Mouse (Mus musculus) layer of hippocampus, adult 8-10 months (tissue): Measurements from ENCODE around the gene Slc43a1. TPM values are rescaled to one million over a fixed set of nuclear protein-coding genes. Genes with fewer than 3 reads are reported as not detected.
"Not testable (repeated sequence)": the region's sequence is repeated elsewhere in the genome, so short reads cannot be mapped to it uniquely, and the experiment has no call there.

Experiments used
- DNase-seq, 2 experiments: peaks; one replicate each; pipeline ENCODE4 v3.0.0; 2022; ENCODE audit warnings: low spot score in 2 of 2
- total RNA-seq, 4 experiments: library from RNA; stranded (reverse); gene quantifications; 2 replicates each; pipeline ENCODE4 v1.2.4; 2022

Slc43a1 gene
- total RNA-seq, 4 experiments from 2014 or later: 0.34 to 1.3 (median 0.63) TPM; not detected in 1

- DNase-seq: peak in 1 of 2 experiments; percentile 51
Measured at GRCm38 (mm10) chr2:84893359-84893758, 54.7 kb downstream of the Slc43a1 start.

- DNase-seq: no peak
Measured at GRCm38 (mm10) chr2:84895495-84896198, 57.0 kb downstream of the Slc43a1 start.

- not testable (repeated sequence) for DNase-seq
Measured at GRCm38 (mm10) chr2:84896686-84897085, 58.0 kb downstream of the Slc43a1 start.

GRCm38 (mm10) chr2:84912722-84913121 lies 74.1 kb downstream of the Slc43a1 start:
- no peak for DNase-seq

Other genes with a start within 250 kb of the Slc43a1 start
- 10 to 100 TPM; 51.9 to 56.8 (median 53.1) TPM for gene Ctnnd1, start 188.1 kb upstream of the Slc43a1 start, total RNA-seq
- not detected for gene Btbd18, start 179.8 kb upstream of the Slc43a1 start, total RNA-seq
- gene Selenoh, start 168.1 kb upstream of the Slc43a1 start, total RNA-seq: 10 to 100 TPM; 24.1 to 33.6 (median 28.4) TPM
- gene Gm28635, start 160.8 kb upstream of the Slc43a1 start, total RNA-seq: 1 to 10 TPM in 3 of 4 experiments, not detected in 1; 1.5 to 5.7 (median 1.8) TPM
- 10 to 100 TPM; 29.0 to 33.4 (median 31.7) TPM for gene Med19, start 160.4 kb upstream of the Slc43a1 start, total RNA-seq
- 100 to 1,000 TPM; 221 to 271 (median 233) TPM for gene Tmx2, start 159.7 kb upstream of the Slc43a1 start, total RNA-seq
- gene Zdhhc5, start 123.7 kb upstream of the Slc43a1 start, total RNA-seq: 10 to 100 TPM; 34.5 to 41.7 (median 36.3) TPM
- 10 to 100 TPM in 1 of 4 experiments, 1 to 10 TPM in 3; 7.4 to 10.4 (median 8.5) TPM for gene Clp1, start 111.5 kb upstream of the Slc43a1 start, total RNA-seq
- 100 to 1,000 TPM in 1 of 4 experiments, 10 to 100 TPM in 3; 68.7 to 105 (median 85.1) TPM for gene Ypel4, start 104.8 kb upstream of the Slc43a1 start, total RNA-seq
- gene Gm19426, start 95.2 kb upstream of the Slc43a1 start, total RNA-seq: 1 to 10 TPM; 1.9 to 4.2 (median 2.5) TPM
- gene Serping1, start 63.4 kb upstream of the Slc43a1 start, total RNA-seq: 10 to 100 TPM in 2 of 4 experiments, 1 to 10 TPM in 2; 6.2 to 16.4 (median 10.8) TPM
- 1 to 10 TPM; 5.2 to 9.3 (median 5.6) TPM for gene Ube2l6, start 40.0 kb upstream of the Slc43a1 start, total RNA-seq
- gene Smtnl1, start 16.2 kb upstream of the Slc43a1 start, total RNA-seq: not detected
- gene Timm10, start 11.9 kb upstream of the Slc43a1 start, total RNA-seq: 10 to 100 TPM; 44.2 to 55.4 (median 50.7) TPM
- gene Rtn4rl2, start 47.9 kb downstream of the Slc43a1 start, total RNA-seq: 10 to 100 TPM; 63.8 to 85.9 (median 79.0) TPM
- gene Slc43a3, start 97.7 kb downstream of the Slc43a1 start, total RNA-seq: 1 to 10 TPM in 3 of 4 experiments, not detected in 1; 1.1 to 3.1 (median 2.1) TPM
- gene Prg2, start 141.6 kb downstream of the Slc43a1 start, total RNA-seq: not detected
- gene Prg3, start 149.4 kb downstream of the Slc43a1 start, total RNA-seq: not detected
- gene Ssrp1, start 198.4 kb downstream of the Slc43a1 start, total RNA-seq: 100 to 1,000 TPM; 111 to 137 (median 126) TPM
- gene P2rx3, start 198.6 kb downstream of the Slc43a1 start, total RNA-seq: 1 to 10 TPM; 2.1 to 2.6 (median 2.3) TPM
- 100 to 1,000 TPM; 160 to 169 (median 163) TPM for gene Tnks1bp1, start 209.2 kb downstream of the Slc43a1 start, total RNA-seq